Comparison of ENCODE assay signal across 23 mouse cellular contexts in genomic region chr7:96904936-96905335, GRCm38 (mm10). TPM values are rescaled to one million over a fixed set of nuclear protein-coding genes. Genes with fewer than 3 reads are reported as not detected.
DNase-seq lines count a peak whose midpoint lies in the region; ATAC-seq and TF ChIP-seq lines count a peak whose summit lies in the region.
"Had no signal": no experiment of that assay in that cellular context is flagged by ENCODE, and none has a peak within 500 bp of the region (broad histone marks: within the 10 kb centered on the region; RNA-seq: fewer than 3 reads in every experiment).

No protein-coding gene starts in this region.

- DNase-seq in forebrain, embryonic 14.5 days (ENCODE audit: low spot score), result no peak
- DNase-seq in lung, adult 2 months, result no peak
- peak; percentile 40 for DNase-seq in R1 (ENCODE audit: low read depth, low spot score)
- DNase-seq in right cerebral cortex, adult 2 months (ENCODE audit: low spot score in 2 of 2), result no peak
- DNase-seq: cerebellum, adult 8-10 months; cerebellum, postnatal 25 days; gastrocnemius, postnatal 10 days; kidney, adult 18-20 months; kidney, postnatal 36 days; right cerebral cortex, postnatal 25 days had no signal

- peaks cover 60% of the 10 kb centered on the region for H3K4me1 ChIP-seq in forebrain, embryonic 13.5 days
- H3K4me1 ChIP-seq in forebrain, embryonic 14.5 days (ENCODE audit: control insufficient read depth, insufficient read depth, low read length), result peaks cover 36% of the 10 kb centered on the region
- peaks cover 22% of the 10 kb centered on the region for H3K4me1 ChIP-seq in lung, embryonic 16.5 days (replicated peaks; ENCODE audit: control insufficient read depth, insufficient read depth, low read length)
- no peaks in the 10 kb centered on the region for H3K4me1 ChIP-seq in lung, adult 2 months (ENCODE audit: control insufficient read depth, insufficient read depth, low read length)
- peaks cover 45% of the 10 kb centered on the region for H3K4me1 ChIP-seq in forebrain, embryonic 15.5 days
- H3K4me1 ChIP-seq: heart, embryonic 15.5 days had no signal

- no peak overlapping the region for H3K9ac ChIP-seq in forebrain, embryonic 13.5 days
- no peak overlapping the region for H3K9ac ChIP-seq in forebrain, embryonic 14.5 days (ENCODE audit: low read length)
- H3K9ac ChIP-seq in lung, embryonic 16.5 days (ENCODE audit: low read length), result no peak overlapping the region
- no peak overlapping the region for H3K9ac ChIP-seq in forebrain, embryonic 15.5 days (replicated peaks)
- H3K9ac ChIP-seq: heart, embryonic 15.5 days; kidney, embryonic 15.5 days; limb, embryonic 13.5 days; midbrain, embryonic 12.5 days; neural tube, embryonic 15.5 days; stomach, embryonic 15.5 days had no signal

- H3K27me3 ChIP-seq in forebrain, embryonic 13.5 days, result no peaks in the 10 kb centered on the region
- no peaks in the 10 kb centered on the region for H3K27me3 ChIP-seq in forebrain, embryonic 14.5 days (replicated peaks; ENCODE audit: control insufficient read depth, insufficient read depth, low read length)
- H3K27me3 ChIP-seq in lung, embryonic 16.5 days (ENCODE audit: control insufficient read depth, insufficient read depth, low read depth, low read length), result no peaks in the 10 kb centered on the region
- no peaks in the 10 kb centered on the region for H3K27me3 ChIP-seq in forebrain, embryonic 15.5 days
- H3K27me3 ChIP-seq: kidney, embryonic 15.5 days; neural tube, embryonic 15.5 days; stomach, embryonic 15.5 days had no signal

- no peak overlapping the region for H3K4me3 ChIP-seq in forebrain, embryonic 13.5 days
- no peak overlapping the region for H3K4me3 ChIP-seq in forebrain, embryonic 14.5 days (ENCODE audit: low read depth, low read length)
- no peak overlapping the region for H3K4me3 ChIP-seq in lung, embryonic 16.5 days (ENCODE audit: low read length)
- no peak overlapping the region for H3K4me3 ChIP-seq in lung, adult 2 months (replicated peaks; ENCODE audit: extremely low read depth, low read depth, low read length)
- H3K4me3 ChIP-seq in forebrain, embryonic 15.5 days, result no peak overlapping the region
- H3K4me3 ChIP-seq: heart, embryonic 10.5 days; heart, embryonic 15.5 days; kidney, embryonic 15.5 days; limb, embryonic 13.5 days; midbrain, embryonic 12.5 days; neural tube, embryonic 15.5 days; stomach, embryonic 15.5 days had no signal

- no peak for ATAC-seq in forebrain, embryonic 13.5 days
- ATAC-seq in forebrain, embryonic 14.5 days, result no peak
- peak; percentile 63 for ATAC-seq in lung, embryonic 16.5 days (ENCODE audit: low read depth)
- ATAC-seq in forebrain, embryonic 15.5 days (replicated peaks), result no peak
- ATAC-seq: activated CD4-positive, CD25-positive, alpha-beta regulatory T cell, adult 4 months; hindbrain, embryonic 16.5 days had no signal

- 82% methylated on average over 1 of the region's 1 CpGs for WGBS in forebrain, embryonic 13.5 days
- WGBS in forebrain, embryonic 14.5 days, result 95% methylated on average over 1 of the region's 1 CpGs
- 64% methylated on average over 1 of the region's 1 CpGs for WGBS in lung, embryonic 16.5 days
- 69% methylated on average over 1 of the region's 1 CpGs for WGBS in lung, adult 2 months
- whole genome bisulfite sequencing in forebrain, embryonic 15.5 days, result 79% methylated on average over 1 of the region's 1 CpGs

- TF ChIP-seq POLR2A in lung, adult 2 months (IDR thresholded peaks at IDR 0.05; ENCODE audit: borderline replicate concordance, extremely low read depth, low read depth, low read length), result no peak

- peaks cover 61% of the 10 kb centered on the region for H3K36me3 ChIP-seq in forebrain, embryonic 13.5 days (ENCODE audit: poor library complexity, severe bottlenecking)
- peaks cover 47% of the 10 kb centered on the region for H3K36me3 ChIP-seq in forebrain, embryonic 14.5 days (ENCODE audit: control insufficient read depth, insufficient read depth, low read length)
- peaks cover 5% of the 10 kb centered on the region; the same call in 1 of the 2 replicates for H3K36me3 ChIP-seq in lung, embryonic 16.5 days (ENCODE audit: control insufficient read depth, insufficient read depth, low read length)
- H3K36me3 ChIP-seq in forebrain, embryonic 15.5 days, result peaks cover 15% of the 10 kb centered on the region
- H3K36me3 ChIP-seq: heart, embryonic 15.5 days; stomach, embryonic 15.5 days had no signal

- no peak overlapping the region for H3K4me2 ChIP-seq in forebrain, embryonic 13.5 days
- no peak overlapping the region for H3K4me2 ChIP-seq in forebrain, embryonic 14.5 days (ENCODE audit: low read length)
- H3K4me2 ChIP-seq in lung, embryonic 16.5 days (ENCODE audit: low read depth, low read length), result no peak overlapping the region
- no peak overlapping the region for H3K4me2 ChIP-seq in forebrain, embryonic 15.5 days (replicated peaks)
- H3K4me2 ChIP-seq: heart, embryonic 15.5 days; kidney, embryonic 15.5 days; limb, embryonic 13.5 days; liver, embryonic 11.5 days; midbrain, embryonic 12.5 days; neural tube, embryonic 15.5 days; stomach, embryonic 15.5 days had no signal

- no peak for TF ChIP-seq CTCF in lung, adult 2 months (IDR thresholded peaks at IDR 0.05; ENCODE audit: insufficient read depth, low read length)

- H3K27ac ChIP-seq in forebrain, embryonic 13.5 days, result peak overlapping the region; percentile 51; the same call in 1 of the 2 replicates
- H3K27ac ChIP-seq in forebrain, embryonic 14.5 days (ENCODE audit: low read depth, low read length), result no peak overlapping the region; the same call in 1 of the 2 replicates
- H3K27ac ChIP-seq in lung, embryonic 16.5 days (ENCODE audit: low read length), result 0 out of 2 replicates have a peak overlapping the region, but pooled peaks have one; percentile 18
- H3K27ac ChIP-seq in forebrain, embryonic 15.5 days (replicated peaks), result peak overlapping the region; percentile 54
- H3K27ac ChIP-seq: heart, embryonic 10.5 days; heart, embryonic 15.5 days; kidney, embryonic 15.5 days; limb, embryonic 13.5 days; midbrain, embryonic 12.5 days; neural tube, embryonic 15.5 days; stomach, embryonic 15.5 days had no signal

- no peaks in the 10 kb centered on the region for H3K9me3 ChIP-seq in forebrain, embryonic 13.5 days (replicated peaks)
- H3K9me3 ChIP-seq in forebrain, embryonic 14.5 days (replicated peaks; ENCODE audit: control insufficient read depth, low read length), result no peaks in the 10 kb centered on the region
- no peaks in the 10 kb centered on the region for H3K9me3 ChIP-seq in lung, embryonic 16.5 days (ENCODE audit: control insufficient read depth, low read length)
- H3K9me3 ChIP-seq in forebrain, embryonic 15.5 days, result no peaks in the 10 kb centered on the region
- H3K9me3 ChIP-seq: heart, embryonic 10.5 days; heart, embryonic 15.5 days; kidney, embryonic 15.5 days; limb, embryonic 13.5 days; midbrain, embryonic 12.5 days; neural tube, embryonic 15.5 days; stomach, embryonic 15.5 days had no signal

RNA-seq across cellular contexts. Expression of gene Nars2, which starts 46.4 kb away (rescaled TPM):
- polyA plus RNA-seq in forebrain, embryonic 13.5 days (2015; fragmentation: Nextera tagmentation; extraction: Ambion mirVana), result 19.9 and 21.7 TPM in 2 replicates
- polyA plus RNA-seq in forebrain, embryonic 14.5 days (2014; fragmentation: Nextera tagmentation; extraction: Ambion mirVana), result 22.3 and 25.7 TPM in 2 replicates
- 16.0 and 18.0 TPM in 2 replicates for polyA plus RNA-seq in lung, embryonic 16.5 days (2015; fragmentation: Nextera tagmentation; extraction: Ambion mirVana)
- 1.5 and 2.2 TPM in 2 replicates for polyA plus RNA-seq in lung, adult 2 months (2012; rRNA removed)
- 23.5 and 24.1 TPM in 2 replicates for polyA plus RNA-seq in forebrain, embryonic 15.5 days (2015; fragmentation: Nextera tagmentation; extraction: Ambion mirVana)
